Mouse (Mus musculus) cortical plate, adult 2 months (tissue): ENCODE measurements around the gene Pabpc6.

Experiments
- CTCF ChIP-seq: fragments of 200-500 bp; IDR thresholded peaks from 2 replicates; pipeline ENCODE4 v1.5.1; 2011; ENCODE audit warnings: mild to moderate bottlenecking, control low read depth, low read length; ENCODE audit not compliant: insufficient read depth; ENCODE audit errors: extremely low read depth
- POLR2A ChIP-seq: fragments of 200-500 bp; IDR thresholded peaks from 2 replicates; pipeline ENCODE4 v1.6.1; 2011; ENCODE audit warnings: mild to moderate bottlenecking, low read length, control low read depth; ENCODE audit not compliant: insufficient read depth; ENCODE audit errors: extremely low read depth

DNA sequence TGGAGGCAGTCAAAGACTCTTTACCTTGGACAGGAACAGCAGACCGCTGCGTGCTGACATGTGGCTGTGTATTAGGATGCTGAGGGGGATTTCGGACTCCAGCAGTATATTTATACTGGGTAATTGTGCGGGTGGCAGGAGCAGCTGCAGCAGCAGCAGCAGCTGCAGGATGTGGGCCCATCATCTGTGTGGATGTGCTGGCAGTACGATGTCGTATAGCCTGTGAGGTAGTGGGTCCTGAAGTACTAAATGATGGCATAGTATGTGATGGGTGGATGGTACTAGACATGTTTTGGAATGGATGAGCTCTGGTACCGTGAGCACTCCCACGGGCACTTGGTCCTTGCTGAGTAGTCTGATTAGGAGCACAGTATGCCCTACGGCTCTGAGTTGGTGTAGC, 1.6 kb downstream of the Pabpc6 start:
- no peak for TF ChIP-seq POLR2A
- TF ChIP-seq CTCF = no peak
